Mouse (Mus musculus) heart, postnatal 14 days (tissue): ENCODE measurements around the gene Tmem198. TPM values are rescaled to one million over a fixed set of nuclear protein-coding genes. Genes with fewer than 3 reads are reported as not detected.
A peak's percentile ranks its signal among the peaks of the same experiment; 100 is the strongest.

Experiments used
- DNase-seq, 2 experiments: peaks; one replicate each; pipeline ENCODE4 v3.0.0; 2021 to 2022
- intact Hi-C: fragments of 180-260 bp; cut with DNase I; formaldehyde crosslinking; loops from one replicate; pipeline ENCODE4 v1.15.1; 2025
- long read RNA-seq, 2 experiments: library from polyadenylated mRNA; stranded (forward); transcript quantifications; one replicate each; pipeline ENCODE4 v2.0.0; 2021
- total RNA-seq, 2 experiments: library from RNA; stranded (reverse); gene quantifications; 2 replicates each; pipeline ENCODE4 v1.2.3; 2021

Tmem198 gene
- under 1 TPM; 0.26 to 0.88 TPM for total RNA-seq
- long read RNA-seq, experiment 1: 0 reads
- long read RNA-seq, experiment 2: 0 reads

GRCm38 (mm10) chr1:75478916-75479634 is at the start of gene Tmem198, which contains the start of gene Chpf:
Gene Tmem198, plus strand, starts transcription at chr1:75479532.
Gene Chpf, minus strand, starts transcription at chr1:75479307.
- peak; percentile 95 to 98 for DNase-seq
- intact Hi-C loops: no loop called here

GRCm38 (mm10) chr1:75435475-75436328 is 43.6 kb upstream of the Tmem198 start, which contains the start of gene Gmppa:
Gene Gmppa, plus strand, starts transcription at chr1:75435930.
- intact Hi-C loops: no loop called here
- peak; percentile 74 to 84 for DNase-seq

GRCm38 (mm10) chr1:75438782-75439181 is 40.5 kb upstream of the Tmem198 start:
- DNase-seq: no peak

DNA sequence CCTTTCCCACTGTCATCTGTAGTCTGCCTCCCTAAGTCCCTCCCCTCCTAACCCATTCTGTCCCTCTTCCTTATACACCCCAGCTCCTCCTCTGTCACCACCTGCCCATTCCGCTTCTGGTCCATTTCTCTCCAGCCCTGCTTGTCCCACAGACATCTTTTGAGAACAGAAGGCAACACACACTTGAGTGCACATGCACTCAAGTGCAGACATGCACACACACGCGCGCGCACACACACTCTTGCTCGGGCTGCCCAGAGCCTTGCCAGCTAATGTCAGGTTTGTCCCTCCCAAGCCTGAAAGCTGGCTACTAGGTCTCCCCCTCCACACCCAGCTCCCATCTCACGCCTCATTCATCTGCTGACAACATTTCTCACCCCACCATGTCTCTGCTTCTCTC is 38.7 kb upstream of the Tmem198 start:
- DNase-seq: no peak
- intact Hi-C loops: no loop called here

More at GRCm38 (mm10) chr1:75438782-75439181, 40.5 kb upstream of the Tmem198 start:
- intact Hi-C loops: no loop called here

DNA sequence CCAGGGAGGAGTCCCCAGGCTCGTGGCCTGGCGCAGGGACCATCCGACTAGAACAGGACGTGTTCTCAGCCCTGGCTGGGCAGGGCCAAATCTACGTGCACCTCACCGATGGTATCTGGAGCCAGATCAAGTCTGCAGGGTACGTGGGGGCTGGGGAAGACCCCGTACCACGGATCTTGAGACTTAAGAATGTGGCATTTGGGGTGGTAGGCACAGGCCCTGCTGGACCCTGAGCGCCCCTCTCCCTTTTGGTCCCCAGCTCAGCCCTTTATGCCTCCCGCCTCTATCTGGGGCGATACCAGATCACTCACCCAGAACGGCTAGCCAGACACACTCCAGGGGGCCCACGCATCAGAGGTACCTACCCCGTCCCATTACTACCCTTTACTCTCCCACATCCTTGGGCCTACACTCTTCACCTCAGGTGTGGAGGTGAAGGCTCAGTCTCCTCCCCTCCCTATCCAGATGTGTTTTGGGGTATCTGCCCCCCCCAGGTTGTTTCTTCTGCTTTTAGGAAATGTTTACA is 37.8 kb upstream of the Tmem198 start:
- no peak for DNase-seq
- intact Hi-C loops: no loop called here

DNA sequence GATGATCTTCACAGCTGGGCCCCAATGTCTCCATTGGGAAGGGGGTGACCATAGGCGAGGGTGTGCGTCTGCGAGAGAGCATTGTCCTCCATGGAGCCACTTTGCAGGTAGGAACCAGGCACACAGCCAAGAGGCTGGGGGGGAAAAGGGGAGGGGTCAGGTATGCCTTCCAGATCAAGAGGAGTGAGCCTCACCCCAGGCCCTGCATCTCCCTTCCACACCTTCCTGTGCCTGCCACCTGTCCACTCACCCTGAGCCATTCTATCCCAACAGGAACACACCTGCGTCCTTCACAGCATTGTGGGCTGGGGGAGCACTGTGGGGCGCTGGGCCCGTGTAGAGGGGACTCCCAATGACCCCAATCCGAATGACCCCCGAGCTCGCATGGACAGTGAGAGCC is 37.2 kb upstream of the Tmem198 start:
- no peak for DNase-seq

DNA sequence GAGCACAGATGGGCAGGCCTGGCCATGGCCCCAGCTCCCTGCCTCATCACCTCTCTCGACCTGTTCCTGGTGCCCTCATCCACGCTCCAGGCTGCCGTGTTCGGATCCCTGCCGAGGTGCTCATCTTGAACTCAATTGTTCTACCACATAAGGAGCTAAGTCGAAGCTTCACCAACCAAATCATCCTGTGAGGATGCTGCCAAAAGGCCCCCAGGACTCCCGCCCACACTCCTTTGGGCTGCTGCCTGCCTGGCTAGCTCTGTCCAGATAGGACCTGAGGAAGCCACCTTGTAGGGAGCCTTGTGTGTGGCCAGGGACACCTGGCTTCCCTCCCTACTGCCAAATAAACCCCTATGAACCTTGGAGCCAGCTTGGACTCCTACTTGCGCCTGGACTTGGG is 36.5 kb upstream of the Tmem198 start:
- intact Hi-C loops: no loop called here
- DNase-seq: no peak

More for the DNA sequence above, 37.2 kb upstream of the Tmem198 start:
- intact Hi-C loops: no loop called here

- intact Hi-C loops: no loop called here
Observed at GRCm38 (mm10) chr1:75443247-75444024, 35.9 kb upstream of the Tmem198 start.

DNA sequence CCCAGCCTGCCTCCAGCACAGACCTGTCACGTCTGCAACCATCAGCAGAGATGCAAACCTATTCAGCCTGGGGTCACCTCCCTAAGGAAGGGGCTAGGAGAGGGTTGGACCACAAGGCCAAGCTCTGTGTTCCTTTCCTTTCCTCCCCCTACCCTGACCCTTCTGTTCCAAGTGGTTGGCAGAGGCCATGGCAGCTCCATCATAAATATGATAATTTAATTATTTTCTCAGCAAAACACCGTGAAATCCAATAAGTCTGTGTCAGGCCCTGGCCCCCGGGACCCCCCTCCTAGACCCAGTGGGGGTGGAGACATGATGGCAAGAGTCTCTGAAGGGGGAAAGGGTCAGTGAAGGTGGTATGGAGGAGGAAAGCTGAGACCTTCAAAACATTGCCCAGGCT is 35.1 kb upstream of the Tmem198 start:
- intact Hi-C loops: no loop called here
- DNase-seq: no peak

More at GRCm38 (mm10) chr1:75443247-75444024, 35.9 kb upstream of the Tmem198 start:
- no peak for DNase-seq

DNA sequence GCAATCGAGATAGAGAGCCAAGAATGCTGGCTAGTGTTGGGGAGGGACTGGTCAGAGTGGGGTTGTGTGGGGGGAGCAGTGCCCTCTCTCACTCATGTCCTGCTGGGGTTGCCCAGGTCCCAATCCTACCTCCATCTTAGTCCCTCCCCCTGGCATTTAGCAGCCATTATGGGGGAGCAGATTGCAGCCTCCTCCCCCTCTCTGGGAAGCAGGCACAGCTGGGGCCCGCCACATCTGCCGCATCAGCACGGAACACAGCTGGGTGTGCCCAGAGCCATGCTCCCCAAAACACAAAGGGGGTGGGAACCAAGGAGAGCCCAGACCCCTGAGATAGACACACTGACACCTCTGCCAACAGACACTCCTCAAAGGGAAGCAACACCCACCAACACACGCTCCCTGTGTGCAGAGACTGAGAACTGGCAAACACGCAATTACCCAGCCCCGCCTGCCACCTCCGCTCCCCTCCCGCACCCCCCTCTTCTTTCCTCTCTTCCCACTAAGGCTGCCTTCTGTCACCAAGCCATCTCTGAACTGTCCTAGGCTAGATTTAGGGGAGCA is 34.1 kb upstream of the Tmem198 start:
- intact Hi-C loops: loop anchor here (1.0 kb wide), 1 partner anchor 22 kb away; no protein-coding TSS in a partner anchor
- DNase-seq: no peak

- peak; percentile 84 to 89 for DNase-seq
- intact Hi-C loops: loop anchor here (1.0 kb wide), 1 partner anchor 21 kb away; no protein-coding TSS in a partner anchor
Observed at GRCm38 (mm10) chr1:75445751-75446611, 33.4 kb upstream of the Tmem198 start.

- no peak for DNase-seq
- intact Hi-C loops: no loop called here
Observed at GRCm38 (mm10) chr1:75446656-75447055, 32.7 kb upstream of the Tmem198 start.

GRCm38 (mm10) chr1:75447265-75448051 is 31.9 kb upstream of the Tmem198 start:
- peak; percentile 41 to 48 for DNase-seq
- intact Hi-C loops: no loop called here

DNA sequence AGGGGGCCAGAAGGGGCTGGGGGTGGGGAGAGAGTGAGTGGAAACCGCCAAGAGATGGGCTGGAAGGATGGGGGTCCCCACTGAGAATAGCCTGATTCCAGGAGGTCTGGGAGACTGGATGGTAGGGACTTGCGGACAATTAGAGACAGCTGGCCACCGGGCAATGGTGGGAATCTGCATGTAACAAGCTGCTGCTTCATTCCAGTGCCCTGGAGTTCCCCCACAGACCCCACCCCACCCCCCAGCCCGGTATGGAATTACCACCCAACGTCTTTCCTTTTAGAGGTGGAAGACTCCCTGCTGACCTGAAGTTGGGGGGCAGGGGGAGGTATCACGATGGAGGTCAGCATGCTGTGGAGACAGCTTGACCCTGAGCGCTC is 31.3 kb upstream of the Tmem198 start:
- DNase-seq: no peak
- intact Hi-C loops: no loop called here

DNA sequence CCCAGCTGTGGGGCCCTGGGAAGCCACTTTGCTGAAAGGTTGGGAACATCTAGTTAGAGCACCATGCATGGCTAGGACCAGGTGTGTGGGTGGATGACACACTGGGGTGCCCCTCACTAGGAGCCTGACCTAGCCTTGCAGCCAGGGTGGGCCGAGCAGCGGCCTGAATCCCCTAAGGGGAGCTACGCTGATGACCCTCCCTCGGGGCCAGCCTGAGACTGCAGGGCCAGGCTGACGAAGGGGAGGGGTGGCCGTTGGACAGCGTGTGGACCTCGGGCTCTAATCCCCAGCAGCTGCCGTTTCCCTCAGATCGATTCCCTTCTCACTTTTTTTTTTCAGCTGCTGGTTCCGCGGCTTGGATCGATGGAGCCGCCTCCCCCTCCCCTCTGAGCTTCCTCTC is 30.4 kb upstream of the Tmem198 start:
- intact Hi-C loops: no loop called here
- DNase-seq: no peak

DNA sequence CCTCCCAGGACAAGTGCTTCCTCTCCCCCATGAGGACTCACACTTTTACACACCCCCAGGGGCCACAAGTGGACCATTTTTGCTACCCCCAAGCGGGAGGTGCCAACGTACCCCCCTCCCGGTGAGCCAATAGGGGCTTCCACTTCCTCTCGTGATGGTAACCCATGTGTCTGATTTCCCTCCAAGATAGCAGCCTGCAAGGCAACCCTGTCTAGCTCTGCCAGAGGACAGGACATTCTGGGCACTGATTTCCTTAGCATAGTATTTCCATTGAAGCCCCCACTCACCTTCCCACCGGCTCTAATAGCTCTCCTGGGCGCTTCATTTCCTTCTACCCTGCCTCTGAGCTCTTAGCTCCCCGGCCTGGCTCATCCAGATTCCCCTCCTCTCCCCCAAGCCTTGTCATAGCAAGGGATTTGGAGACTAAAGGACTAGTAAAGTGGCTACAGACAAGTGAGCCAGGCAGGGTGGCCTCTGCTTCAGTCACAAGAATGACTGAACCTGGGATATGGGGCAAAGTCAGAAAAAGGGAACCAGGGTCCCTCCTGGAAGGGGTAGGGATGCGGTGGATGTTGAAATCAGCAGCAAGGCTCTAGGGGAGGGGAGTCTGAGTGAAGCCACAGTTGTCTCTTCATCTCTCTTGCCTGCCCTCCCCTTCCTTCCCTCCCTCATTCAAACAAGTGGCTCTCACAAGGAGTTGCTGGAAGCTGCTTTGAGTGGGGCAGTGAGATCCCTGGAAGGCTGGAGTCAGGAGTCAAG is 29.8 kb upstream of the Tmem198 start:
- DNase-seq: no peak
- intact Hi-C loops: no loop called here

GRCm38 (mm10) chr1:75450314-75451005 is 28.9 kb upstream of the Tmem198 start, which contains the start of gene Asic4:
Gene Asic4, plus strand, starts transcription at chr1:75450436.
- DNase-seq: no peak
- intact Hi-C loops: no loop called here
